In the genomic region with DNA sequence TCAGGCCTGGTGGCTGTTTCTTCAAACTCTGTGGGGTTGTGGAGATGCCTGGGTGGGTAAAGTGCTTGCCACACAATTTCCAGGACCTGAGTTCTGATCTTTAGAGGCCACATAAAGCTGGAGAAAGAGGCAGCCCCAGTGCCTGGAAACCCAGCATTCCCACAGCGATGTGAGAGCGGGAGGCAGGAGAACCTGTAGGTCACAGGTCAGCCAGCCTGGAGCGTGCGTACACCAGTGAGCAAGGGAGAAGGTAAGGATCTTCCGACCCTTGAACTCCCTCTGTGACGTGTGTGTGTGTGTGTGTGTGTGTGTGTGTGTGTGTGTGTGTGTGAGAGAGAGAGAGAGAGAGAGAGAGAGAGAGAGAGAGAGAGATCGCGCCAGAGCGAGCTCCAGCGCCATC, we compare ENCODE assay signal across 21 mouse cellular contexts. TPM values are rescaled to one million over a fixed set of nuclear protein-coding genes. Genes with fewer than 3 reads are reported as not detected.
A peak's percentile ranks its signal among the peaks of the same experiment; 100 is the strongest.
DNase-seq lines count a peak whose midpoint lies in the region; TF ChIP-seq lines count a peak whose summit lies in the region.
"Had no signal": no experiment of that assay in that cellular context is flagged by ENCODE, and none has a peak within 500 bp of the region (broad histone marks: within the 10 kb centered on the region; RNA-seq: fewer than 3 reads in every experiment).

No protein-coding gene starts in this region.

- whole genome bisulfite sequencing in kidney, adult 2 months, result 59% methylated on average over 10 of the region's 10 CpGs
- 57% methylated on average over 10 of the region's 10 CpGs for WGBS in limb, embryonic 10.5 days

- peaks cover 42% of the 10 kb centered on the region for H3K4me1 ChIP-seq in kidney, adult 2 months (ENCODE audit: control insufficient read depth, insufficient read depth, low read length)
- H3K4me1 ChIP-seq in E14TG2a.4 (replicated peaks; ENCODE audit: low read depth, low read length), result peaks cover 92% of the 10 kb centered on the region
- H3K4me1 ChIP-seq in limb, embryonic 10.5 days, result peaks cover 99% of the 10 kb centered on the region

- no peak for TF ChIP-seq CTCF in kidney, adult 2 months (conservative IDR thresholded peaks at IDR 0.05; ENCODE audit: insufficient read depth, insufficient read length, low read depth, low read length)
- TF ChIP-seq CTCF in E14TG2a.4 (conservative IDR thresholded peaks at IDR 0.05; ENCODE audit: low read length), result no peak

- DNase-seq in embryo, embryonic 10 days (ENCODE audit: low spot score), result peak; percentile 46
- no peak for DNase-seq in embryo, embryonic 9.5 days (ENCODE audit: extremely low spot score)
- peak; percentile 33 for DNase-seq in kidney, adult 2 months
- no peak for DNase-seq in kidney, postnatal 4 days
- DNase-seq in limb, embryonic 10.5 days (ENCODE audit: low spot score), result no peak
- no peak for DNase-seq in left cerebral cortex, adult 8-10 months (ENCODE audit: low spot score in 2 of 2)
- no peak for DNase-seq in cerebellum, adult 18-20 months
- DNase-seq: adrenal gland, postnatal 14 days; cerebellum, adult 11 months; cerebellum, adult 8-10 months; cerebellum, postnatal 10 days; cerebellum, postnatal 36 days; forebrain, postnatal 0 days; gastrocnemius, postnatal 25 days; heart, adult 2 months had no signal

- H3K27ac ChIP-seq in kidney, adult 2 months (ENCODE audit: insufficient read depth, low read depth, low read length), result no peak overlapping the region
- H3K27ac ChIP-seq in limb, embryonic 10.5 days, result peak overlapping the region; percentile 33; the same call in 1 of the 2 replicates
- H3K27ac ChIP-seq: embryonic facial prominence, embryonic 12.5 days; embryonic facial prominence, embryonic 15.5 days; heart, adult 2 months; hindbrain, embryonic 12.5 days had no signal

- no peak for TF ChIP-seq POLR2A in kidney, adult 2 months (IDR thresholded peaks at IDR 0.05; ENCODE audit: low read depth, low read length)

- no peaks in the 10 kb centered on the region for H3K9me3 ChIP-seq in E14TG2a.4 (ENCODE audit: low read length)
- no peaks in the 10 kb centered on the region for H3K9me3 ChIP-seq in limb, embryonic 10.5 days (replicated peaks)
- H3K9me3 ChIP-seq: embryonic facial prominence, embryonic 12.5 days; embryonic facial prominence, embryonic 15.5 days; heart, embryonic 10.5 days; hindbrain, embryonic 12.5 days had no signal

- no peak overlapping the region for H3K4me3 ChIP-seq in kidney, adult 2 months (ENCODE audit: insufficient read depth, low read depth, low read length)
- peak overlapping the region; percentile 69 for H3K4me3 ChIP-seq in E14TG2a.4 (replicated peaks; ENCODE audit: low read length)
- no peak overlapping the region for H3K4me3 ChIP-seq in limb, embryonic 10.5 days
- H3K4me3 ChIP-seq: embryonic facial prominence, embryonic 12.5 days; embryonic facial prominence, embryonic 15.5 days; heart, adult 2 months; heart, embryonic 10.5 days; hindbrain, embryonic 12.5 days had no signal

- no peaks in the 10 kb centered on the region for H3K36me3 ChIP-seq in kidney, adult 2 months (ENCODE audit: control insufficient read depth, insufficient read depth, low read length)
- H3K36me3 ChIP-seq in E14TG2a.4 (ENCODE audit: insufficient read depth, low read length), result peaks cover 10% of the 10 kb centered on the region
- H3K36me3 ChIP-seq in limb, embryonic 10.5 days, result no peaks in the 10 kb centered on the region
- H3K36me3 ChIP-seq: embryonic facial prominence, embryonic 12.5 days; embryonic facial prominence, embryonic 15.5 days; heart, embryonic 10.5 days; hindbrain, embryonic 12.5 days had no signal

- no peaks in the 10 kb centered on the region for H3K27me3 ChIP-seq in kidney, adult 2 months (replicated peaks; ENCODE audit: control insufficient read depth, insufficient read depth, low read length)
- no peaks in the 10 kb centered on the region for H3K27me3 ChIP-seq in E14TG2a.4 (ENCODE audit: insufficient read depth, low read length)
- H3K27me3 ChIP-seq in limb, embryonic 10.5 days (ENCODE audit: low read depth, poor library complexity, severe bottlenecking), result no peaks in the 10 kb centered on the region
- H3K27me3 ChIP-seq: embryonic facial prominence, embryonic 12.5 days; embryonic facial prominence, embryonic 15.5 days; hindbrain, embryonic 12.5 days had no signal

RNA-seq across cellular contexts. Expression of gene Tead1, which starts 14.4 kb away (rescaled TPM):
- polyA plus RNA-seq in kidney, adult 2 months (2012; rRNA removed), result 14.7 TPM in 2 replicates
- polyA plus RNA-seq in limb, embryonic 10.5 days (2016; fragmentation: Nextera tagmentation; extraction: Ambion mirVana), result 12.7 and 17.3 TPM in 2 replicates
- total RNA-seq in left cerebral cortex, adult 8-10 months (2022), result 10 to 100 TPM; 12.3 to 13.5 (median 12.6) TPM
- total RNA-seq: hematopoietic stem cell, adult 5-6 weeks had no signal

Comparison
In these comparisons a context has a peak if more than half of its experiments do, and no peak if none do; other contexts are left out.
1. DNase-seq: peak in embryo, embryonic 10 days (single experiment) and kidney, adult 2 months (single experiment); none in embryo, embryonic 9.5 days (single experiment), kidney, postnatal 4 days (0 of 2), limb, embryonic 10.5 days (single experiment), left cerebral cortex, adult 8-10 months (0 of 2) and cerebellum, adult 18-20 months (0 of 2).